Mouse (Mus musculus) spleen, postnatal 14 days (tissue): ENCODE data around the gene Actb.
A peak's percentile ranks its signal among the peaks of the same experiment; 100 is the strongest.

Experiments
- DNase-seq, 2 experiments: peaks; one replicate each; pipeline ENCODE4 v3.0.0; 2021 to 2022; ENCODE audit warnings: low spot score in 2 of 2

Actb gene

DNA sequence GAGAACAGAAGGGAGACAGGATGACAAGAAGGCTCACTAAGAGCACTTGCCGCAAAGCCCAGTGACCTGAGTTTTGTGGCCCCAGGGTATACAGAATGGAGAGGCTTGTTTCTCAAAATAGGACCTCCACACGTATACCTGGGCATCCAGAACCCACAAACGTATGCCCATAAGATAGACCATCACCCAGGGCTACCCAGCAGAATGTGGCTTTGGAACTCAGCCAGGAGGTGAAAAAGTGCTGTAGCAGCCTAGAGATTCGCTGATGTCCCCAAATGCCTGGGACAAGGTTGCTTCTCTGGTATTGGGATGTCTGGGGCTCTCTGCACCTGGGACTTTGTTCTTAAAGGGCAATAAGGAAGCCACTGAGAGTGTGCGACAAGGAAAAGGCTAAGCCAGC lies 15.7 kb upstream of the Actb start:
- DNase-seq = no peak

DNA sequence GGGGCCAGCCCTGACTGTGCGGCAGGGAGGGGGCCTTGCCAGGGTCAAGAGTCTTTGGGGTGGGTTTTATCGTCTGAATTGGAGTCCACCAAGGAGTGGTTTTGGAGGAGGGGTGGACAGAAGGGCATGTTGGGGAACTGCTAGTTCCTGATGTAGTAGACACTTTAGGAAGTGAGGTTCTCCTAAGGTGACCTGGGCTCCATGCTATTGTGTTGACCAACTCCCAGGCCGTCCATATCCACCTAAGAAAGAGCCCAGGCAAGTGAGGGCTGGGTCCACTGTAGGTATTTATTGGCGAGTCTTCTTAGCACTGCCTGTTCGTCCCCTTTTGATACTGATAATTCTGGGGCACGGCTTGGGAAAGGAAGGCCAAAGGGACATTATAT lies 14.5 kb upstream of the Actb start:
- DNase-seq = no peak

DNA sequence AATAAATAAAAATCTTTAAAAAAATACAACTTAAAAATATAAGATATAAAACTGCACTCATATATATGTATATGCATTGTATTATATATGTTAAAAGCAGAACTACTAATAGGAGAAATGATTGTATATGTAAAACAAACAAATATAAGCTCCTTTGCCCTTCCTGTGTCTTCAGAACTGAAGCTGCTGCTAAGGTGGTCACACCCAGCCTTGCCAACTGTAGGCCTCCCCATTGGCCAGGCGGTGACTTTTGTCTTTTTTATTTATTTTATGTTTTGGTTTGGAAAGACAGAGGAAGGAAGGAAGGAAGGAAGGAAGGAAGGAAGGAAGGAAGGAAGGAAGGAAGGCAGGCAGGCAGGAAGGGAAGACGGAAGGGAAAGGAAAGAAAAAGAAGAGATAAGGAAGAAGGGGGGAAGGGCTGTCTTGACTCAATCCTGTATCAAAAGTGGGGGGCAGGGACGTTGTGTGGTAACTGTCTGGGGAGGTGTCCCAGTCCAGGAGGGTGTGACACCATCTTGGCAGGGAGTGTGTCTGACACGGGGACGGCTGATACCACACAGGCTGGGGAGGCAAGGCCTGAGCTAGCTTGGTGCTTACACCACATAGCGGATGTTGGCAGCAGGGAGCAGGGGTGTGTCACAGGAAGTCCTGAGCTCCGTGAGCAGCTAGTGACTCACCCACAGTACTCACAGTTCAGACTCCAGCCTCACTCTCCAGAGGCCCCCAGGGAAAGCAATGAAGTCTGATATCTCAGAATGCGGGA lies 13.9 kb upstream of the Actb start:
- peak; percentile 77 to 82 for DNase-seq

DNA sequence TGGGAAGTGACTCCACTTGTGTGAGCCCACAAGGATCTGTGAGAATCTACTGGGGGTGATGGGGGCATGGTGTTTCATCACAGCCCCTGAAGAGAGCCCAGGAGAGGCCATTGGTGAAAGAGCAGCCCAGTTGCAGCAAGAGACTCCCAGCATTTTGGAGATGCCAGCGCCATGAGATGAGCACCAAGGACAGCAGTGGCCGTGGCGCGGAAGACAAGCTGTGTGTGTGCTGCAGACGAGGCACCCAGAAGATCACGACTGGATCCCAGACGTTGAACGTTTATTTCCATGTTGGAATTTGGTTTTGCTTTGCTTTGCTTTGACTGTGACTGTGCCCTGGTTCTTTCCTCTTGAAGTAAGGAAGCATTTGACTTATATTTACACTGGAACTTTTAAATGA lies 10.8 kb upstream of the Actb start:
- no peak for DNase-seq

DNA sequence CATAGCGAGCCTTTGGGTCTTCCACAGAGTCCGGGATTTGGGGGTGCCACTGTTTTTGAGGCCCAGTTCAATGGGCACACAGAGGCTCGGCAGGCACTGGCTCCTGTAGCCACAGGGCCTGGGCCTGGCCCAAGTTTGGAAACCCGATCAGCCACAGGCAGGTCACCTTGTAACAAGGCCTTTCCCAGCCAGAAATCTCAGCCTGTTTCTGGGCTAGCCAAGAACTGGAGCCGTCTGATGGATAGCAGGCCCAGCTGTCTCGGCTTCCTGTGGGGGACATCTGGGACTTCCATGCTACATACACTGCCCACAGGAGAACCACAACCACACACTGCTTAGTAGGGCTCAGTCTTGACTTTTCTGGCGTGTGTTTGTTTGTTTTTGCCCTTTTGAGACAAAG lies 10.0 kb upstream of the Actb start:
- no peak for DNase-seq

DNA sequence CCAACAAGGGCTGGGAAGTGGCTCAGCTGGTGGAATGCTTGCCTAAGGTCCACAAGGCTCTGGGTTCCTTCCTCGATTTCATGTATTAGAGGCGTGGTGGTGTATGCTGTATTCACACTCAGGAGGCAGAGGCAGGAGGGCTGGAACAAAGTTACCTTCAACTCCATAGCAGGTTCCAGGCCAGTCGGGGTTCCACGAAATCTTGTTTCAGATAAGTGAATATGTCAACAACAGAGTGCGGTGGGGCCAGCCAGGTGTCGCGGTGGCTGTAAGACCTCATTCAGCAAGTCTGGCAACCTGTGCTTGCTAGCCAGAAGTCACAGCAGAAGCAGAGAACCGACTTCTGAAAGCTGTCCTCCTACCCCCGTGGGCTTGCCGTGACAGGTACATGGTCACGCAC lies 8.7 kb upstream of the Actb start:
- DNase-seq = no peak

DNA sequence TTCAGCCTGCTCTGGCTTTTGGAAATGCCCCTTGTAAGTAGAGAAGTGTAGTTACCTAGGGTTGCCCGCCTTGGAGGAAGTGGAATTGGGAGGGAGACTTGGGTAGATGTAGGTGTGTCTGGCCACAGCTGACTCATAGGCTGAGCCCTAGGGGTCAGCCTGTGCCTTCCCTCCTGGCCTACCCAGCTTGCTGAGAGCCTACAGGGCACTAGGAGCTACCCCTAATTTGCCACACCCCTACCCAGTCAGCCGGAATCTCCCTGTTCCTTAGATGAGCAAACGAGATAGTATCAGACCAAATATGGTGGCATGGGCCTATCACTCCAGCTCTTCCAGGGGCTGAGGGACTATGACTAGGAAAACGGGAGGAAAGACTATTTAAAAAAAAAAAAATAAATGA lies 6.2 kb upstream of the Actb start:
- DNase-seq = no peak

DNA sequence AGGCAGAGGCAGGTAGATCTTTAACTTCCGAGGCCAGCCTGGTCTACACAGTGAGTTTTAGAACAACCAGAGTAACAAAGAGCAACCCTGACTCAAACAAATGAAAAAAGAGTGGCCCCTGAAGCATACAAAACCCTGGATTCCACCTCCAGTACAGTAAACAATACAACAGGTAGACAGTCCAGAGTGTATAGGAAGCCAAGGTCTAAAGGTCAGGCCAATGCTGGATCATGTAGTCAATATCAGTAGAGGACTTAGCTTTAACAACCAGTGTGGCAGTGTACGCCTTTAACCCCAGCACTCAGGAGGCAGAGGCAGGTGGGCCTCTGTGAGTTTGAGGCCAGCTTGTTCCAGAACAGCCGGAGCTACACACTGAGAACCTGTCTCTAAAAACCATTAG lies 5.8 kb upstream of the Actb start:
- DNase-seq = no peak

DNA sequence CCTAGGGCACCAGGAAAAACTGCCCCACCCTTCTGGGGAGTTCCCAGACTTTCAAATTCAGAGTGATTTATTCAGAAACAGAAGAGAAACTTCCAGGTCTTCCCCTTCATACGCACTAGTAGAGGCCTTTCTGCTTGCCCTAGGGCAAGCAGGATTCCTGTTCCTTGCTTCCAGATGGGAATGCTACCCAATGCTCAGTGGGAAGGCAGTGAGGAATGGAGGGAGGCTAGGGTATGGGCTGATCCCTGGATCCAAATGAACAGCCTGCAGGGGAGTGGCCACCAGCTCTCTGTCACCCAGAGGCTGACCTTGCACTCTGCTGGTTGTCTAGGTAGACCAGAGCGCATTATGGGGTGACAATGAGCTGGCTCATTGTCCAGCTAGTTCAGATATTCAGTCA lies 5.1 kb upstream of the Actb start:
- no peak for DNase-seq

DNA sequence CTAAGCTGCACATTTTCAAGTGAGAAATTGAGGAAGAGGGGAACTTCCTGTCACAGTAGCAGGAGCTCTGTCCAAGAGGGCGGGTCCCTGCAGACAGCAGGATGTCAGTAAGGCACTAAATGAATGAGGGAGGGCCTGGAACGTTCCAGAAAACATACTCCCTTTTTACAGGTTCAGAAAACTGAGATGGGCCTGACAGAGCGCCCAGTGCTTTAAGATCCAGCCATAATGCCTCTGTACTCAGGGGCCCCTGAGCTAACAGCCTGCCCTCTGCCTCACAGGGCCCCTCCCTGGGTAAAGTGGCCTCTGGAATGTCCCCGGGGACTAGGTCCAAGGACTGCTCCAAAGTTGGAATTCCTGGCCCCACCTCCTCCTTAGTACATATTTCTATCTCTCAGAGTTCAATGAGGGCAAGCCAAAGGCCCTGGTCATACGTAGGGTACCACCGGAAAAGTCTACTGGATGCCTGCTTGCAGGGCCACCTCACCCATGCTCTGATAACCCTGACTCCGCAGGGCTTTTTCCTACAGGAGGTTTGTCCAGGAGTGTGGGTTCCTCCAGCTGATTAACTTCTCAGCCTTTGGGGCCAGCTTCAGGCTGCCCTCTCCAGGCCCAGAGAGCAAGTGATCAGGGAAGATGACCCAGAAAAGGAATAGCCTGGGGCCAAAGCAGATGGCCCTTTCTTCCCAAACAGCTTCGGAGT lies 3.2 kb upstream of the Actb start:
- no peak for DNase-seq

DNA sequence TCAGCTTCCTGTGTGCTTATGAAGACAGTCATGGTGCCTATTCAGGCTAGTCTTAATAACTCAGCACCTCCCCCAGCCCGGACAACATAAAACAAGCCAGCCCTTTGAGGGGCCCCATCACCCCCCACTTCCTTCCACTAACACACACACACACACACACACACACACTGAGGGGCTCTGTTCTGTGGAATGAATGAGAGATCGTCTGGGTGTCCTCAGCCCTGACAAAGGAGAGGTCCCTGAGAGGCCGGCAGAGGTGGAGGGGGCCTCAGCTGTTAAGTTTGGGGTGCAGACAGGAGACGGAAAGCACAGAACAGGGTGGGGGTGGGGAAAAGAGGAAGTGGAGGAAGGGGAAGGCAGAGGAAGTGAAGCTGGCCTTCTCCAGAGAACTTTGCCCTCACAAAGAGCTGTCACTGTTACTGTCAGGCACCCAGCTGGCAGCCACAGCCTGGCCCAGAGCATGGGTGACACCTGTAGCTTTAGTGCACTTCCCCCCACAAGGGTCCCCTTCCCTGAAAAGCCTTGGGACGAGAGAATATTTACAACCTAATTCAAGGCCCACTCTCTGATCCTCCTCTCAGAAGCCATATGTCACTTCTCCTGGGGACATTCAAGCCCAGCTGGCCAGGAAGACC lies 2.5 kb upstream of the Actb start:
- peak; percentile 28 to 53 for DNase-seq

DNA sequence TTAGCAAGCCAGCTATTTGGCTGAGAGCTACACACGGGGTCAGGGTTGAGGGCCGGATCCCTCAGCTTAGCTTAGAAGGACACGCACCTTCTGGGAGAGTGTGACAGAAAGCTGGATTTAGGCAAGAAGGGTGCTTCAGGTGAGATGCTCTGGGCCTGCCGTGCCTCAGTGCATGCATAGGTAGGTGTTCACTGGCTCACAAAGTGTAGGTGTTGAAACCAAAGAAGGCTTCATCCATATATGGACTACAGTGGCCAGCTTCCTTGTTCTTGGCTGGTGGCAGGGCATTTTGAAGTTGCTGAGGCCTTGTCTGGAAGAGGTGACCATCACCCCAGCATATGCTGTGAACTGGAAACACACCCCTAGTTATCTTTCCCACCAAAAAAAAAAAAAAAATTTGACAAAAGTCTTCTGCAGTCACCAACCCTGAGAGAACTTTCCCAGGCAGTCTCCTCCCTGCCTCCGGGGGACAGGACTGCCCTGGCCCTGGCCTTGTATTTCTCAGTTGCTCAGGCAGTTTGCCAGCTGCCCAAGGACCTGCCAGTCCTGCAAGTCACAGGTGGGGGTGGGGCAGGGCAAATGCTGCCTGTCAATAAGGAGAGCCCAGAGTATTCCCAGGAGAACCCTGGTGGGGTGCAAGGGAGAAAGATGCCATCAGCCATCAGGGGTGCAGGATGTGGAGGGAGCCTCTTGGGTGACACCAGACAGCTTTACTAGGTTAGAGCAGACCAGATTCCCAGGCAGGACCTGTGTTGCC lies 1.4 kb upstream of the Actb start:
- DNase-seq = peak; percentile 51 to 64

DNA sequence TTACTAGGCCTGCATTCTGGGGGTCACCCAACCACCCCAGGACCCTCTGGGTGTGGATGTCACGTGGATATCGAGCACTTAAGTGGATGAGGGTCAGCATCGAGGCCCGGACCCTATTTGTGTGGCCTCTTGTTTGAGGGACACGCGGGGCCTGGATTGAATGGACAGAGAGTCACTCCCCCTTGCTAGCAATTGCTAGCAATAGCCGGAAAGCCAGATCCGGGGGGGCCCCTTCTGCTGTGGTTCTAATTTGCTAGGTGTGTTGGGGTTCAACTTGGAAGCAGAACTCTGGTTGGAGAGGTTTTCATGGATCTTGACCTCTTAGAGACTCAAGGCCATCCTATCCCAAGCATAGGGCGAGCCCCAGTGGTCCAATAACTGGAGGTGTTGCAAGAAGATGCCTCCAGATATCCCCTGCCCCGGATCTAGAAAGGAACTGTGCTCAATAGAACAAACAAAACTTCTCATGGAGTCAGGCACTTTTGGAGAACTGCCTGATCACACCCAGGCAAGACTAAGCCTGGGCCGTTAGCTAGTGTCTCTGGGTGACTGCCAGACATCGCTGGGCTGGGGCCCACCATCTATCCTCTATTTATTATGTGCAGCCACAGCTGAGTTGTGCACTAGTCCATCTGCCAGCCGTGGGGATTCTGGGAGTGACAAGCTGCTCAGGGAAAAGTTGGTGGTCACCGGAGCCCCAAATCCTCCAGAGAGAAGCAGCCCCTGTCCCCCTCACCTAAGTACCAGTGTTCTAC lies 671 bp upstream of the Actb start:
- DNase-seq = peak; percentile 36 to 47

DNA sequence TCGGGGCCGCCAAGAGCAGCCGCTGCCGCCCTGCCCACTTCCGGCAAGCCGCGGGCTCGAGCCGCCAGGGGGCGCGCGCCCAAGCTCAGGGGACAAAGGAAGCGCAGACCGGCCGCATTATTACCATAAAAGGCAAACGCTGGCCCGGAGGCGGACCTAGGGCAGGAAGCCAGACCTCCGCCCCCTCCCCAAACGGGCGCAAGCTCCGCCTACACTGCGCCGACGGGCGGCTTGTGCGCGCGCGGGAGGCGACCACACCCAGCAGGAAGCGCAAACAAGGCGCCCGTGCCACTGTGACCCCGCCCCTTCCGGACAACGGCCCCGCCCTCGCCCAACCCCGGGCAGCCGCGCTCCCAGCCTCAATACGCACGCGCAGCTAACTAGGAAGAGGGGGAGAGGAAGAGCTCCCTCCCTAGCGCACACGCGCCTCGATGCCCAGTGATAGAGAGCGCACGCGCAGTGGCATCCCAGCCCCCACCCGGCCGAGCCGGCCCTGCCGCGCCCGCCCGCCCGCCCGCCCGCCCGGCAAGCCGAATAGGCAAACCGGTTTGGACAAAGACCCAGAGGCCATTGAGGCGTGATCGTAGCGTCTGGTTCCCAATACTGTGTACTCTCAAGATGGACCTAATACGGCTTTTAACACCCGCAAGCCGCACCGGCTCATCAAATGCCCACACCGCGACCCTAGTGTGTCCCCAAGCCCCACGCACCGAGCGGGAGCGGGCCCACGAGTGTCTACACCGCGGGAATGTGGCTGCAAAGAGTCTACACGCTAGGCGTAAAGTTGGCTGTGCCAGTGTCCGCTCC lies 626 bp downstream of the Actb start:
- DNase-seq = peak; percentile 99 to 100

DNA sequence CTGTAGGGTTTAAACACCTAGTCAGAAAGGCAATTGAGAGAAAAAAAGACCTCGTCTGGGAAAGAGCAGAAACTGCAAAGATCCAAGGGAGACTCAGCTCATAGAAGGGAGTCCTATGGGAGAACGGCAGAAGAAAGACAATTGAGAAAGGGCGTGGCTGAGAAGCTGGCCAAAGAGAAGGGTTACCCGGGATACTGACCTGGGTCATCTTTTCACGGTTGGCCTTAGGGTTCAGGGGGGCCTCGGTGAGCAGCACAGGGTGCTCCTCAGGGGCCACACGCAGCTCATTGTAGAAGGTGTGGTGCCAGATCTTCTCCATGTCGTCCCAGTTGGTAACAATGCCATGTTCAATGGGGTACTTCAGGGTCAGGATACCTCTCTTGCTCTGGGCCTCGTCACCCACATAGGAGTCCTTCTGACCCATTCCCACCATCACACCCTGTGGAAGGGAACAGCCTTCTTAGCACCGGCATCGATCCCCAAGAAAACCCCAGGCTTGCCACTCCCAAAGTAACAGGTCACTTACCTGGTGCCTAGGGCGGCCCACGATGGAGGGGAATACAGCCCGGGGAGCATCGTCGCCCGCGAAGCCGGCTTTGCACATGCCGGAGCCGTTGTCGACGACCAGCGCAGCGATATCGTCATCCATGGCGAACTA lies 1.4 kb downstream of the Actb start:
- DNase-seq = no peak

DNA sequence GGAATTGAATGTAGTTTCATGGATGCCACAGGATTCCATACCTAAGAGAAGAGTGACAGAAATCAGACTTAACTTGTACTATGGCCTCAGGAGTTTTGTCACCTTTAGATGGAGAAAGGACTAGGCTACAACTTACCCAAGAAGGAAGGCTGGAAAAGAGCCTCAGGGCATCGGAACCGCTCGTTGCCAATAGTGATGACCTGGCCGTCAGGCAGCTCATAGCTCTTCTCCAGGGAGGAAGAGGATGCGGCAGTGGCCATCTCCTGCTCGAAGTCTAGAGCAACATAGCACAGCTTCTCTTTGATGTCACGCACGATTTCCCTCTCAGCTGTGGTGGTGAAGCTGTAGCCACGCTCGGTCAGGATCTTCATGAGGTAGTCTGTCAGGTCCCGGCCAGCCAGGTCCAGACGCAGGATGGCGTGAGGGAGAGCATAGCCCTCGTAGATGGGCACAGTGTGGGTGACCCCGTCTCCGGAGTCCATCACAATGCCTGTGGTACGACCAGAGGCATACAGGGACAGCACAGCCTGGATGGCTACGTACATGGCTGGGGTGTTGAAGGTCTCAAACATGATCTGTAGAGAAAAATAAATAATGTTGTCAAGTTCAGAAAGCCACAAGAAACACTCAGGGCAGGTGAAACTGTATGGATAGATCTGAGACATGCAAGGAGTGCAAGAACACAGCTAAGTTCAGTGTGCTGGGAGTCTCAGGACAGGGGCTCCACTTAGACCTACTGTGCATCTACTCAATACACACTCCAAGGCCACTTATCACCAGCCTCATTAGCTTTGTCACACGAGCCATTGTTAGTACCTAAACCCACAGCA lies 2.1 kb downstream of the Actb start:
- DNase-seq = no peak

DNA sequence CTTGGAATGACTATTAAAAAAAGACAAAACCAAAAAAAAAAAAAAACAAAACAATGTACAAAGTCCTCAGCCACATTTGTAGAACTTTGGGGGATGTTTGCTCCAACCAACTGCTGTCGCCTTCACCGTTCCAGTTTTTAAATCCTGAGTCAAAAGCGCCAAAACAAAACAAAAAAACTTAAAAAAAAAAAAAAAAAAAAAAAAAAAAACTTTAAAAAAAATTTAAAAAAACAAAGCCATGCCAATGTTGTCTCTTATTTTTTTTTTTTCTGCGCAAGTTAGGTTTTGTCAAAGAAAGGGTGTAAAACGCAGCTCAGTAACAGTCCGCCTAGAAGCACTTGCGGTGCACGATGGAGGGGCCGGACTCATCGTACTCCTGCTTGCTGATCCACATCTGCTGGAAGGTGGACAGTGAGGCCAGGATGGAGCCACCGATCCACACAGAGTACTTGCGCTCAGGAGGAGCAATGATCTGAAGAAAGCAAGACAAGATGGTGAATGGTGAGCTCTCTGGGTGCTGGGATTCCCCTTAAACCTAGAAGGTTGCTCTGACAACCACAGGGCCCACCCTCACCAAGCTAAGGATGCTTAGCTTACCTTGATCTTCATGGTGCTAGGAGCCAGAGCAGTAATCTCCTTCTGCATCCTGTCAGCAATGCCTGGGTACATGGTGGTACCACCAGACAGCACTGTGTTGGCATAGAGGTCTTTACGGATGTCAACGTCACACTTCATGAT lies 2.9 kb downstream of the Actb start:
- DNase-seq = no peak

DNA sequence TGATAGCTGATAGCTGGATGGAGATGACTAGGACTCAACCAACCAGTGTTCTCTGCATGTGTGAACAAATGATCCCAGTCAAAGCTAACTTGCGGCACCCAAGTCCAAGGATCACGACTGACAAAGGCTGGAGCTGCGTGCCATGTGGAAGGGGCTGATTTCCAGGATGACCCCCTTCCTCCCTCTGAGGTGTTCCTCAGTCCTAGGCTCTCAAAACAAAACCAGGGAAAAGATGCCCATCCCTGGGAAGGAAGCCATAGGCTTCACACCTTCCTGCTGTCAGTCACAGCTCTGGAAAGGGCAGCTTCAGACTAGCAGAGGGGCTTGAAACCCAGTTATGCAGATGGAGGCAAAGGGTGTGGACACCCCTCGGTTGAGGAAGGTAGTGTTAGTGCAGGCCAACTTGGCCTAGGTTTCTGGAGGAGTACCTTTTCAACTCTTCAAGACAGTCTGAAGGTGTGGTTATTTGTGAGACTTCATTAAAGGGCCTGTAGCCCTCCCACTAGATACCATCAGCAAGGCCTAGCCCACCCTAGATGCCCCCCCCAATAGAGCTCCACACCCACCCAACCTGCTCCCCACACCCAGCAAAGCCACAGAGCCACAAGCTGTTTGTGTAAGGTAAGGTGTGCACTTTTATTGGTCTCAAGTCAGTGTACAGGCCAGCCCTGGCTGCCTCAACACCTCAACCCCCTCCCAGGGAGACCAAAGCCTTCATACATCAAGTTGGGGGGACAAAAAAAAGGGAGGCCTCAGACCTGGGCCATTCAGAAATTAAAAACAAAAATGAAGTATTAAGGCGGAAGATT lies 3.8 kb downstream of the Actb start:
- DNase-seq = no peak
